Mouse (Mus musculus) CD4-positive naive resting alpha-beta T cell, adult 57 days (primary cell): Measurements from ENCODE around the gene Rgl3. TPM values are rescaled to one million over a fixed set of nuclear protein-coding genes. Genes with fewer than 3 reads are reported as not detected.

ENCODE experiments used
- total RNA-seq: library from RNA; stranded (reverse); gene quantifications from one replicate; pipeline ENCODE4 v1.2.4, GENCODE M21; 2023

Gene Rgl3
- not detected for total RNA-seq

DNA sequence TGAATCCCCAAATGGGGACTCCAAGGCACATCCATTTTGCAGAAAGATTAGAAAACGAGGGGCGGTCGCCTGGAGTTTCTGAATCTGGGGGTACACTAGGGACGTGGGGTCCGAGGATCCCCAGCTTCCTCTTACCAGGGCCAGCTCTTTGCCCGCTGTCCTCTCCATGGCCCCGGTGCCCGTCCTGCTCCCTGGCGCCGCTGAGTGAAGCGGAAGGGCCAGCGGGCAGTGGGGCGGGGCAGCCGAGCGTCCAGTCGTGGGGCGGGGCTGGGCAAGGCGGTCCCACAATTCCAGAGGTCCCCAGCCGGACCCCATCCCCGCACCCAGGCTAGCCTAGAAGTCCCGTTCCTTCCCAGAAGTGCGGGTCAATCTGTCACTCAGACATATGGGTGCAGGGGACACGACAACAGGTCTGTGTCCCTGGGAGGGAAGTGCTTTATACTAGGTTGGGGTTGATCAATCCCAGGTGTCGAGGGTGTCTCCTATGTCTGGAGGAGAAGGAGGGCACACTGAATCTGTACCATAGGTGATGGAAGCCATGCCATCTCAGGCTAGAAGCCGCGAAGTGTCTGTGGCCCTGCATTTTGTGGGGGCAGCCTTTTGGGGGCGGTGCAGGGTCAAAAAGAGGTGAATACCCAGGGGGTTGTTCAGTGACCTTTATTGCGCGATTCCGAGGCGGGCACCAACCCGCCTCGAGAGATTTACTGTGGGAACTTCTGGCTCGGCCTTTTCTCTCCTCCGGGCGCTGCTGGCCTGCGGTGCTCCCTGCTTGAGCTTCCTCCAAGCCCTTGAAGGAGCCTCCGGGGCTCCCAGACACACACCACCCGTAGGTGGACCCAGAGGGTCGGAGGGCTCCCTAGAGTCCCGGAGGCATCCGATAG is at the start of gene Rgl3:
TSS of gene Rgl3 (minus strand) at position 217 of the 881 bp plus-strand sequence.

DNA sequence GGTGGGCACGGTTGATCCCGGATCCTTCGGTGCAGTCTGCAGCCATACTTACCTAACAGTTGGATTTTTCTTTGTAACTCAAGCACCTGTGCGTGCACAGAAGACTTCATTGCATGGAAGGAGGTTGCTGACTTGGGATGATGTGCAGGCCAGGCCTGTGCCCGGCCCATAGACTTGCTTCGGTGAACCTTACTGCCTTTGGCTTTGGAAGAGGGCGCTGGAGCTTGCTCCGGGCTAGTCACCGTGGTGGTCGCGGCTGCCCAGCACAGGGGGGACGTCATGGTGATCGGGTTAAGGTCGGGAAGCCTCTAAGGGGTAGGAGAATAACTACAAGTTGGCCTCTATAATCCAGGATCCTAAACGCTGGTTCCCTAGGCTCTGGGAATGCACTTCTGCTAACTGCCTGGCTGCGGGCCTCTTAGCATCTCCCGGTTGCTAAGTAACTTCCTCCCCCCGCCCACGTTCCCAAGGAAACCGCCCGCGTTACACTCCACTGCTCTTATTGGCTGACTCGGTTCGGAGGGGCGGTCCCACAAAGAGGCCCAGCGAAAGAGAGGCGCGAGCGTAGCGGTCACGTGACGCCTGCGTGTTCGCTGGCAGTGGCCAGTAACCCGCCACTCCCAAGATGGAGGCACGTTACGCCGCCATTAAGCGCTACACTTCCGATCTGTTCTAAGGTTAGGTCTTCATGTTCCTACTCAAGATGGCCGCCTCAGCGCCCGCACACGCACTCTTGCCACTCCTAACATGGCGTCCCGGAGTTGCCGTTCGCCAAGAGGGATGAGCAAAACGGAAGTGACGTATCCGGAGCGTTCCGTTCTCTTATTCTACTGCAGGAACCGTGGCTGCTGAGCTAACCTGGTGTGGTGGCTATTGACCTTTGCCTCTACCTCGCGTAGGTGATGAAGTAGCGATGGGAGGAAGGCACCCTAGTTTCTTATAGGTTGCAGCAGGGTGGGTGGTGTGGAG is 13.2 kb upstream of the Rgl3 start, which contains the start of the genes Ccdc151 and Prkcsh:
TSS of gene Ccdc151 (minus strand) at position 441 of the 969 bp plus-strand sequence.
TSS of gene Prkcsh (plus strand) at position 613 of the 969 bp plus-strand sequence.

GRCm38 (mm10) chr9:21963417-21963816 is 25.8 kb downstream of the Rgl3 start, which contains the start of gene Epor:
Gene Epor, minus strand, starts transcription at chr9:21963506.

DNA sequence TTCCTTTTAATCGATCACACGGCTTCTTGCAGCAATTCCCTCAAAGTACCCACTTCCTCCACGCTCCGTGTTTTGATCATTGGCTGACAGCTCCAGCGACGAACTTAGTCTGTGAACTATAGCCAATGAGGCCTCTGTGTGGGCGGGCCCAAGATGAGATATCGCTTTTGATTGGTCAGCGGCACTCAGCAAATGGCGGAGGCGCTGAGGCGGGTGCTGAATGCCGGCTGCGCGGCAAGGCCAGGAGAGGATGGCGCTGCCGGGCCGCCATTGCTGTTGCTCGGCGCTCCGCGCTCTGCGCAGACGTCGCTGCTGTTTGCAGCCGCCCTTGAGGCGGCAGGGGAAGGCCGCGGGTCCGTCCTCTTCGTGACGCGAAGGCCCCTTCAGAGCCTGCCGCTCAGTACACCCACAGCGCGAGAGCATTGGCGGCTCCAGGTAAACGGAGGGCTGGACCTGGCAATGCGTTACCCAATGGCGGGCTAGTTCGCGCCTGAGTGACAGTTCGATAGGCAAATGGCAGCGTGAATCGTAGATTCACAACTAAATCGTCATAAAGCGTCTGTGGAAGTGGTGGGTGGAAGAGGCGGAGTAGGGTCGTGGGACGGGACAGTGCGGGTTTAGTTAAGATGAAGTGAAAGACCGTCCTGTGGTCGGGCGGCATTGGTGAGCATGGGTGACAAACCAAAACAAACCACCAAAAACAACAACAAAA is 33.5 kb downstream of the Rgl3 start, which contains the start of gene Swsap1:
TSS of gene Swsap1 (plus strand) at position 186 of the 712 bp plus-strand sequence.

DNA sequence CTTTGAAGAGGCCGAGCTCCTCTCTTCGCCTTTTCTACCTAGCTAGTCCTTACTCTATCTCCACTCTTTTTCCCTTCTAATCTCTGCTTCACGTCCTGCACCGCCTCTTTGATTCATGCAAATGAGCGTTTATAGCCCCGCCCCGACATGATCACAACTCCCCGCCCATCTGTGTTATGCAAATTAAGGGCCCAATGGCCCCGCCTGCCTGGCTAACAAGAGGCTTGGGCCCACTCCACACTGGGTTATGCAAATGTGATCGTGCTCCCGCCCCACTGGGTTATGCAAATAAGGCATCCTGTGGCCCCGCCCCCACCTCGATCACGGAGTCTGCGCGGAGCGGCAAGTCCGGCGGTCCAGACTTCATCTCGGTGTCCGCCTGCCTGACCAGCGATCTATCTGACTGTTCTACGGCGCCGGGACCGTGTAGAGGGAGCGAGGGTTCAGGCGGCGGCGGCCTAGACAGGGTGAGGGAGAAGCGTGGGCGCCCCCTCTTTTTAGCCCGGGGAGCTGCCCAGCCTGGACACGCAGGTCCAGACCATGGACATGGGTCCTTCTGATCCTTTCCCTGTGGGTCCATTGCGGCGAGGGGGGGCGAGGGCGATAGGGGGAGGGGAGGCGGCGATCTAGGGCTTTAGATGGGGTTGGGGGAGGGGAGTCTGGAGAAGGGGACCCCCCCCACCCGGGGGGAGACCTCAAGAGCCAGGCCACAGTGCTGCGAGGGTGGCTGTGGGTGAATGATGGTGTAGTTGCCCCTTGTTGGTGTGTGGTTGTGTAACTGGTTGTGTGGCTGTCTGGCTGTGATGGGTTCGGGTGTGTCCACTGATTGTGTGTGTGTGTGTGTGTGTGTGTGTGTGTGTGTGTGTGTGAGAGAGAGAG is 52.3 kb downstream of the Rgl3 start, which contains the start of gene Plppr2:
TSS of gene Plppr2 (plus strand) at position 342 of the 879 bp plus-strand sequence.

GRCm38 (mm10) chr9:21927208-21927753 is 62.0 kb downstream of the Rgl3 start, which contains the start of the genes Ccdc159 and Tmem205:
Gene Ccdc159, plus strand, starts transcription at chr9:21927471.
Gene Tmem205, minus strand, starts transcription at chr9:21927556.

Other genes with a start within 250 kb of the Rgl3 start
- 1.9 TPM for gene Spc24, start 229.1 kb downstream of the Rgl3 start, total RNA-seq
- 0.33 TPM for gene Kank2, start 190.7 kb downstream of the Rgl3 start, total RNA-seq
- gene Angptl8, start 153.9 kb downstream of the Rgl3 start, total RNA-seq = not detected
- 5.2 TPM for gene Dock6, start 136.8 kb downstream of the Rgl3 start, total RNA-seq
- gene Rab3d, start 71.3 kb downstream of the Rgl3 start, total RNA-seq = 19.6 TPM
- gene Ccdc159, start 62.0 kb downstream of the Rgl3 start, total RNA-seq = not detected
- not detected for gene Tmem205, start 61.9 kb downstream of the Rgl3 start, total RNA-seq
- gene Plppr2, start 52.4 kb downstream of the Rgl3 start, total RNA-seq = 1.0 TPM
- 7.9 TPM for gene Swsap1, start 33.7 kb downstream of the Rgl3 start, total RNA-seq
- 0.53 TPM for gene Epor, start 25.9 kb downstream of the Rgl3 start, total RNA-seq
- gene Ccdc151, start 13.2 kb upstream of the Rgl3 start, total RNA-seq = not detected
- 91.3 TPM for gene Prkcsh, start 13.4 kb upstream of the Rgl3 start, total RNA-seq
- not detected for gene Elavl3, start 62.6 kb upstream of the Rgl3 start, total RNA-seq
- gene Gm49318, start 81.8 kb upstream of the Rgl3 start, total RNA-seq = not detected
- gene Zfp653, start 81.9 kb upstream of the Rgl3 start, total RNA-seq = 28.7 TPM
- 29.4 TPM for gene Ecsit, start 96.0 kb upstream of the Rgl3 start, total RNA-seq
- gene Cnn1, start 109.8 kb upstream of the Rgl3 start, total RNA-seq = not detected
- 32.2 TPM for gene Elof1, start 127.7 kb upstream of the Rgl3 start, total RNA-seq
- 202 TPM for gene Acp5, start 146.3 kb upstream of the Rgl3 start, total RNA-seq
- 19.9 TPM for gene Pigyl, start 167.4 kb upstream of the Rgl3 start, total RNA-seq
- gene Zfp872, start 198.6 kb upstream of the Rgl3 start, total RNA-seq = not detected
- gene Zfp809, start 236.3 kb upstream of the Rgl3 start, total RNA-seq = 36.4 TPM